Mouse (Mus musculus) left cerebral cortex, postnatal 4 days (tissue): ENCODE measurements at regions not wholly inside any gene's neighbourhood (a gene's known extent, or its start where the extent isn't known, plus 50 kb on each side); places are given as distances from the start of the nearest gene placed in this dataset.
A peak's percentile ranks its signal among the peaks of the same experiment; 100 is the strongest.

Source experiments
- DNase-seq: peaks from one replicate; pipeline ENCODE4 v3.0.0-alpha.2; 2022
- intact Hi-C: fragments of 180-260 bp; cut with DNase I; formaldehyde crosslinking; loops from one replicate; pipeline ENCODE4 v1.15.1; 2025

- no peak for DNase-seq
- intact Hi-C loops = no loop called here
Observed at GRCm38 (mm10) chr6:89050575-89051270, 148.7 kb downstream of the Tpra1 start.

- no peak for DNase-seq
- intact Hi-C loops = no loop called here
Observed at GRCm38 (mm10) chr6:89052758-89053460, 150.9 kb downstream of the Tpra1 start.

- DNase-seq = no peak
- intact Hi-C loops = no loop called here
Observed at GRCm38 (mm10) chr6:89054060-89054459, 152.0 kb downstream of the Tpra1 start.

DNA sequence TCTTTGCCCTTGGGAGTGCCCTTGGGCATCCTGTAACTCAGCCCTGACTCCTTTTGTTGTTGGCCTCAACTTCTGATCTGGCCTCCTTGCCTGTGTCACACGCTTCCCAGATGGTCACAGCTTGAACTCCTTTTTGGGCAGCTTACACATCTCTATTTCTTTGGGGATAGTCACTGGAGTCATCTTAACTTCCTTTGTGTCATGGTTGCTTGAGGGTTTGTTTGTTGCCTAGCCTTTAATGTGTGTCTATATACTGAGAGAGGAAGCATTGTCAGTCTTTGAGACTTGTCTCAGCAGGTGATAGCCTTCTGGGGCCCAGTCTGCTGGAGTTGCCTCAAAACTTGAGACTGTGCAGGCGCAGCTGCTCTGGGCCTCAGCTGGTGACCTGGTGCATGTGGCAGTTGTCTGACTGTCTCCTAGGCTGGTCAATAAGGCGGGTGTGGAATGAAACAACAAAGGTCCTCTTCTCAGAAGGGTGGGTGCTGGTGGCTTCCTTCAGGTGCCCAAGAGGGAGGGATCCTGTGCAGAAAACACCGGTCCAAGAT lies 157.5 kb downstream of the Tpra1 start:
- intact Hi-C loops = no loop called here
- no peak for DNase-seq

DNA sequence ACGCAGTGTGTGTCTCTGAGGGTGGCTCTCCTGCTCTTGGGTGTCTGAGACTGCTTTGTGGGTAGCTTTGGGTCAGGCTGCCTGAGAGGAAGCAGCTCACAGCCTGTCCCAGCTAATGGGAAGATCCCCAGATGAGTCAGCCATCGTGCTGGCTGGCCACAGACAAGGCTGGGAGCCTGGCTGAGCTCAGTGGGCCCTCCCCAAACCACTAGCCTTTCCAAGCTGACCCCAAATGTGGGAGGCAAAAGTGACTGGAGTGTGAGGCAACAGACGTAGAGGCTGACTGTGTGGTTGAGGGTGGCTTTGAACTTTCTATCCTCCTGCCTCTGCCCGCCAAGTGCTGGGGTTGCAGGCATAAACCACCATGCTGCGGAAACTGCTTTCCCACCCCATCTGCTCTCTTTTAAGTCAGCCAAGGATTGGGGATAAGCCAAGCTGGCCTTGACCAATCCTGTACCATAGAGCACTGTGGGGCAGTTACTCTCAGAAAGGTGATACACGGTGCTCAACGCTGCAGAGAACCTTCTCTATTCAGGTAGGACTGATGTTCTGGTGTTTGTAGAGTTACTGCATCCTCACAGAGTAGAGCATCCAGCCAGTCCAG lies 163.0 kb downstream of the Tpra1 start:
- no peak for DNase-seq
- intact Hi-C loops = no loop called here

GRCm38 (mm10) chr6:89066588-89066987 lies 164.5 kb downstream of the Tpra1 start:
- intact Hi-C loops = no loop called here
- DNase-seq = peak; percentile 46

GRCm38 (mm10) chr6:89068286-89068685 lies 166.2 kb downstream of the Tpra1 start:
- intact Hi-C loops = no loop called here

DNA sequence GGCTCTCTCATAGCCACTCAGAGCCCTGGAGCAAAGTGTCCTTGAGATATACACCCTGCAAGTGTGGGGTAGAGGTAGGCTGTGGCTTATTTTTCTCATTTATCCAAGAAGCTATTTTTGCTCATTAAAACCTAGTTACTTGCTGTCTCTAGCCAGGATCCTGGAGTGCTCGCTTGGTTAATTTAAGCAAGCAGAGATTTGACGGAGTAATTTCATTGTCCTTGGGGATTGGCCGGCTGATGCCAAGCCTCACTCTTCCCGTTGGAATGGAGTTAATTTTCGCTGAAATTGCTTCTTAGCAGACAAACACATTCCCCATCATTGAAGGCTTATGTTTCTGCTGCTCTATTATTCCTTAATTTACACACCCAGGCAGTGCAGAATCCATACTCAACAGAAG lies 167.1 kb downstream of the Tpra1 start:
- DNase-seq = no peak
- intact Hi-C loops = no loop called here

More at GRCm38 (mm10) chr6:89068286-89068685, 166.2 kb downstream of the Tpra1 start:
- DNase-seq = no peak

GRCm38 (mm10) chr6:89070011-89070410 lies 168.0 kb downstream of the Tpra1 start:
- peak; percentile 13 for DNase-seq
- intact Hi-C loops = no loop called here

GRCm38 (mm10) chr6:89071766-89072165 lies 169.7 kb downstream of the Tpra1 start:
- DNase-seq = no peak
- intact Hi-C loops = no loop called here

GRCm38 (mm10) chr6:89072569-89072968 lies 170.5 kb downstream of the Tpra1 start:
- DNase-seq = no peak
- intact Hi-C loops = no loop called here

- DNase-seq = no peak
- intact Hi-C loops = no loop called here
Observed at GRCm38 (mm10) chr6:89081624-89082300, 179.7 kb downstream of the Tpra1 start.

- no peak for DNase-seq
Observed at GRCm38 (mm10) chr6:89084437-89084836, 182.4 kb downstream of the Tpra1 start.

DNA sequence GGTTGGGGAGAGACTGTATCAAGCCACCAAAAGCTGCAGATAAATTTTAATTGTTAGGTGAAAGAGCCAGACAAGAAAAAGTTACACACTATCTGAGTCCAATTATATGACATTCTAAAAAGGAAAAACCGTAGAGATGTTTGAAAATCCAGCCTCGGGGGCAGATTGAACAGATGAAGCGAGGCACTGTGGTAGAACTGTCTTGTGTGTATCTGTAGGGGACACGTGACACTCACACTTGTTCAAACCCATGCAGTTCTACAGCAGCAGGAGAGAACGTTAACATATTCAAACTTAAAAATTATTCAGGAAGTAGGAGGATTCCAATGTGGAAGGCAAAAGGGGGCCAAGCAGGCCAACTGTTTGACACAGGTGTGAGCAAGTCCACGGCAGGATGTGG lies 183.1 kb downstream of the Tpra1 start:
- intact Hi-C loops = no loop called here

More at GRCm38 (mm10) chr6:89084437-89084836, 182.4 kb downstream of the Tpra1 start:
- intact Hi-C loops = no loop called here

GRCm38 (mm10) chr6:89087620-89088019 lies 185.6 kb downstream of the Tpra1 start:
- intact Hi-C loops = no loop called here
- DNase-seq = no peak

More for the DNA sequence above, 183.1 kb downstream of the Tpra1 start:
- DNase-seq = no peak

- DNase-seq = no peak
- intact Hi-C loops = no loop called here
Observed at GRCm38 (mm10) chr6:89090096-89090495, 188.0 kb downstream of the Tpra1 start.

DNA sequence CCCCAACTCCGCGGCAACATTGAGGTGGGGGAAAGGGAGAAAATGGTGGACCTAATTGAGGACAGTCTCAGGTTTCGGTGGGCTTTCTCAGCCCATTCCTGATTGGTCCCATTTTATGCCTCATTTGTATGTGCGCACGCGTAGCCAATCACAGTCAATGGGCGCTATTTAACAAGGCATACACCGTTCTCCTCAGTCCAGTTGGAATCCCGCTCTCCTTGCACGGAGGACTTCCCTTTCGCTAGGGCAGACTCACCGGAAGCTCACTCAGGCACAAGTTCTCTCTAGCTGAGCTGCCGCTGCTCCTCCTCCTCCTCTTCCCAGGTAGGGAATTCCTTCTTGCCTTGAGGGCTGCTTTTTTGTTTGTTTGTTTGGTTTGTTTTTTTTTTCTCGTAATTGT lies 193.9 kb downstream of the Tpra1 start:
- intact Hi-C loops = no loop called here
- DNase-seq = no peak

- intact Hi-C loops = no loop called here
- DNase-seq = no peak
Observed at GRCm38 (mm10) chr6:89097531-89097930, 195.5 kb downstream of the Tpra1 start.

GRCm38 (mm10) chr6:89119241-89119640 lies 217.2 kb downstream of the Tpra1 start:
- intact Hi-C loops = no loop called here
- no peak for DNase-seq

GRCm38 (mm10) chr6:89121023-89121745 lies 219.1 kb downstream of the Tpra1 start:
- intact Hi-C loops = no loop called here
- DNase-seq = no peak

DNA sequence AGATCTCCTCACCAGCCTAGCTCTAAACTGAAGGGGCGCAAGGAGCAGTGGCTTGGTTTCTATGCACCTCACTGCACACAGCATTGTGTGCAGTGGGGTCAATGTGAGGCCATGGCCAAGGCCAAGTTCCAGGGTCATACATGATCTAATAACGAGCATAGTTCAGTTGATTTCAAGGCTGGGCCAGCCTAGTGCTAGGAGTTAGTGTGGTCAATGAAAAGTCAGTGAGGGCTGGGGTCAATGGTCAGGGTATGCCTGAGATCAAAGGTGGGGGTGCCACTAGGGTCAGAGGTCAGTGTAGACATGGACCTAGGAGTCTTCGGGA lies 219.7 kb downstream of the Tpra1 start:
- DNase-seq = no peak
- intact Hi-C loops = no loop called here
